Mouse (Mus musculus) heart, postnatal 10 days (tissue): ENCODE results near the gene Spata6. TPM values are rescaled to one million over a fixed set of nuclear protein-coding genes. Genes with fewer than 3 reads are reported as not detected.
A peak's percentile ranks its signal among the peaks of the same experiment; 100 is the strongest.

ENCODE experiments used
- DNase-seq, 2 experiments: peaks; one replicate each; pipeline ENCODE4 v3.0.0; 2021
- intact Hi-C: fragments of 180-260 bp; cut with DNase I; formaldehyde crosslinking; loops from one replicate; pipeline ENCODE4 v1.15.1; 2025
- total RNA-seq, 2 experiments: library from RNA; stranded (reverse); gene quantifications; 2 replicates each; pipeline ENCODE4 v1.2.3; 2021

Gene Spata6
- total RNA-seq = 10 to 100 TPM; 17.9 to 20.9 TPM

GRCm38 (mm10) chr4:111719776-111720661 is at the start of gene Spata6:
TSS of gene Spata6 (plus strand) at chr4:111719984.
- intact Hi-C loops = loop anchor here (2.0 kb wide), 1 partner anchor 31 kb away; no protein-coding TSS in a partner anchor
- DNase-seq = peak; percentile 91 to 94

DNA sequence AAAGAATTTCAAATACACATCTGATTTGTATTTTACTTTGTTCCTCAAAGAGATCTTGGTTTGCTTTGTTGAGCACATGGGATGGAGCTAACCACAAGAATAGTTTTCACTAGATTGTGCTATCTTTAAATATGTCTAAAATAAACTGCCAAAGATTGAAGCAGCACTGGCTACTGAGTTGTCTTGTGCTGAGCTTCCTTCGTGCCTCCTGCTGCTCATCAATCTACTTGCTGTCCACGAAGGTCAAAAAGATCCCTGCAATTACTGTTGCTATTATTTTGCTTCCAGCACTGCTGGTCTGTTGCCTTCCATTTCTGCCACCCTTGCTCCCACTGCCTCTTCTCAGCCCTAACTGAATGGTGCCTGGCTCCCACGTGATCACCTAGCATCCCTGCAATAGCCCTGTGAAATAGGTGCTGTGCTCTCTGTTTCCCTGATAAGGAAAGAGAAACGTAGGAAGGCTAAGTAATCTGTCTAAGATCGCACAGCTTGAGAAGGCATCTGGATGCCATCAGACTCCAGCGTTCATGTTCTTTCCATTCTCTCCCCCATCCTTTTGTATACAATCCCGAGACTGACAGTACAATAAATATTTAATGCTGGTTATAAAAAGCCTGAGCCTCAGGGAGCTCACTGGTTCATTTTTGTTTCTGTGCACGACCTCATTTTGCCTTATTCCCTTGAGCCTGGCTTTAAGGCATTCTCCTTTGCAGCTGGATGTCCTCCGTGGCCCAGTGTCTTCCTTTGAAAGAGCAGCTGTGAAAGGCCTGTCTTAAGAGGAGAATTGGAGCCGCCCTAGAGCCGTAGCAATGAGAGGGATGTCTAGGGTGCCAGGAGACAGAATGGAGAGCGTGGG is 49.0 kb upstream of the Spata6 start:
- peak in 1 of 2 experiments; percentile 39 for DNase-seq
- intact Hi-C loops = no loop called here

- no peak for DNase-seq
- intact Hi-C loops = no loop called here
Observed at GRCm38 (mm10) chr4:111671440-111671839, 48.3 kb upstream of the Spata6 start.

DNA sequence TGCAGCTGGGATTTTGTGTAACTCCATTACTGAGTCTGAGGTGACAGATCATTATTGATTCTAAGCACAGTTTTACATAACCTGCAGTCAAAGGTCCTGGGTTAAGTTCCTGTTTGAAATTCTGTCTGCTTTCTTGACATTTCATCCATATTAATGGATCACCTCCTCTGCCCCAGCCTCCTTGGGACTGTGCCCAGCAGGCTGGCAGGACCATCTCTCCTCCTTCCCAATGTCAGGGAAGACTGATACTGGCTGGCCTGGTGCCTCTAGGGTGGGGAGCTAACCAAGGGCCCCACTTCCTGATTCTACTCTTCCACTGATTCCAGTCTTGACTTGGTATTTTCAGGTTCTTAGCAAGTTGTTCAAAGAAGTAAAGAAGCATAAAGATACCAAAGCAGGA is 45.9 kb upstream of the Spata6 start:
- intact Hi-C loops = no loop called here
- DNase-seq = no peak

DNA sequence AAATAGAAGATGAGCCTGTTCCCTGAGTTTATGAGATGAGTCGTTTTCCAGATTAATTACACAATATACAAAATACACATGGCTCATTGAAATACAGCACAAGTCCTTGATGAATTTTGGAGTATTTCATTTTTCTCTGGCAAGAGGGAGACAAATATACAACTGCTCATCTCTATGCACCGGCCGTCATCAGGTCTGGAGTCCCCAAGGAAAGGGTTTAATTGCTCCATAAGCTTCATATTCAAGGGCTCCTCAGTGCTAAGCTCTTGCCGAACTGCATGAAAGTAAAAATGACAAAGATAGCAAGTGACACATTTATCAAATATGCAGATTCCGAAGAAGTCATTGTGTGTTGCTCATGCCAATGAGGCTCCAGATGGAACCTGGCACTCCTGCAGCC is 37.9 kb upstream of the Spata6 start:
- intact Hi-C loops = loop anchor here (10.0 kb wide), 1 partner anchor 203 kb away; no protein-coding TSS in a partner anchor
- no peak for DNase-seq

GRCm38 (mm10) chr4:111682793-111683192 is 37.0 kb upstream of the Spata6 start:
- DNase-seq = no peak
- intact Hi-C loops = loop anchor here (10.0 kb wide), 1 partner anchor 202 kb away; no protein-coding TSS in a partner anchor

DNA sequence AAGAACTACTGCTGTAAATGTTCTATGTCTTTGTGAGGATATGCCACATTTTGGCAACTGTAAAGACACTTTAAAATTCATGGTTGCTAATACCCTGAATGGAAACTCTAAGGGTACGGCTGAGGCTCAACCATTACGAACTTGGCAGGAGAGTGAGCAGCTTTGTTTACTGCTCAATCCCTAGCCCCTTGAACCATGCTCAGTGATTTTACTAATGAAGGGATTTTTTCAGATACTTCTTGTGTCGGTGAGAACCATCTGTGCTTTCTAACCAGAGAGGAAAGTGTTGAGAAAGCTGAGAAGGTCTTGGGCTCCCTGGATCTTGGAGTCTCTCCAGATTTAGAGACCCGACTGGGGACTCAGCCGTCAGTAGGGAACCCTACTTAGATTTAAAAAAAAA is 35.9 kb upstream of the Spata6 start:
- no peak for DNase-seq
- intact Hi-C loops = loop anchor here (10.0 kb wide), 1 partner anchor 201 kb away; no protein-coding TSS in a partner anchor

- DNase-seq = no peak
- intact Hi-C loops = loop anchor here (10.0 kb wide), 1 partner anchor 199 kb away; no protein-coding TSS in a partner anchor
Observed at GRCm38 (mm10) chr4:111685951-111686350, 33.8 kb upstream of the Spata6 start.

- DNase-seq = peak; percentile 46 to 73
- intact Hi-C loops = loop anchor here (1.0 to 10.0 kb wide), 2 partner anchors 116 to 198 kb away; no protein-coding TSS in a partner anchor
Observed at GRCm38 (mm10) chr4:111686951-111687350, 32.8 kb upstream of the Spata6 start.

DNA sequence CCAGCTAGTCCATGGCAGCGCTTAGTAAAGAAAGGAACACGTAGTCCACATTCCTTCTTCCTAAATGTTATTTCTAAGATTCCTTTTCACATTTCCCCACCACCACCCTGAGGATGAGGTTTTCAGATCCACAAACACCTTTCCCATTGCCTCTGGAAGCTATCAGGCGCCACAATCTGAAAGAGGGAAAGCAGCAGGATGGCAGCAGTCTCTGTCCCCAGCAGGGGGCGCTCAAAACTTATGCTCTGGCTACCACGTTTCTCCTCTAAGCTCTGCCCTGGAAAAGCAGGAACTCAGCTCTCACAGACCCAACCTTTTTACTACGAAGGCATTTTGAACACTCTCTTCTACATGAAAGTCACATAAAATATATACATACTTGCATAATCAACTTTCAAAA is 32.2 kb upstream of the Spata6 start:
- peak; percentile 82 to 87 for DNase-seq
- intact Hi-C loops = loop anchor here (1.0 to 10.0 kb wide), 3 partner anchors 31 to 197 kb away; partner anchors contain the start of gene Spata6

- no peak for DNase-seq
- intact Hi-C loops = no loop called here
Observed at GRCm38 (mm10) chr4:111691057-111691543, 28.7 kb upstream of the Spata6 start.

- no peak for DNase-seq
- intact Hi-C loops = no loop called here
Observed at GRCm38 (mm10) chr4:111701381-111701780, 18.4 kb upstream of the Spata6 start.

DNA sequence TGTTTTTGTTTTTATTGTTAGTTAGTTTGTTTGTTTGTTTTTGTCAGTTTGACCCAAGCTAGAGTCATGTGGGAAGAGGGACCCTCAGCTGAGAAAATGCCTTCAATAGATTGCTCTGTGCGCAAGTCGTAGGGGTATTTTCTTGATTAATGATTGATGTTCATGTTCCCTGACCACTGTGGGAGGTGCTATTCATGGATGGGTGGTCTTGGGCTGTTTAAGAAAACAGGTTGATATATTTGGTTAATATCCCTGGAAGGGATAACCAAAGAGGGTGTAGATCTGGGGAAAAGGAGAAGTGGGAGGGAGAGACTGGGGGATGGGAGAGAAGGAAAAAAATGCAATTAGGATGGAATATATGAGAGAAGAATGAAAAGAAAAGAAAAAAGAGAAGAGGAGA is 15.7 kb upstream of the Spata6 start:
- no peak for DNase-seq
- intact Hi-C loops = no loop called here

DNA sequence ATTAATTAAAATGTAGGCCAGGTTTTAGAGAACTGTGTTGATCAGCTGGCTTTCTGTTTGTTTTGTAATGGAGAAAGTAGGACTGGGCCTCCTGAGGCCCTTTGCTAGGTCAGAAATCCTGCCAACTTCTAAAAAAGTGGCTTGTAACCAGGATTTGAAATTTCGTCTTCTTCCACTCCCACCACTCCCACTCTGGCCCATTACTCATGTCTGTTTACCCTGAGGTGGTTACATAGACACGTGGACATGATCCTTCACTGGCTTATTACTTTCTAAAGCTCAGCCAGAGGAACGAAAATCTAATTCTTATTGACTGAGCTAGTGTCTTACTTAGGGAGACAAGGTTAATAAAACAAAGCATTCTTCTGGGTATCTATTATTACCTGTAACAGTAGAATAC is 14.8 kb upstream of the Spata6 start:
- intact Hi-C loops = no loop called here
- no peak for DNase-seq

GRCm38 (mm10) chr4:111719296-111719695 is 488 bp upstream of the Spata6 start:
- peak; percentile 19 to 22 for DNase-seq
- intact Hi-C loops = loop anchor here (2.0 kb wide), 1 partner anchor 30 kb away; no protein-coding TSS in a partner anchor

- DNase-seq = no peak
- intact Hi-C loops = no loop called here
Observed at GRCm38 (mm10) chr4:111720662-111721003, 849 bp downstream of the Spata6 start.

DNA sequence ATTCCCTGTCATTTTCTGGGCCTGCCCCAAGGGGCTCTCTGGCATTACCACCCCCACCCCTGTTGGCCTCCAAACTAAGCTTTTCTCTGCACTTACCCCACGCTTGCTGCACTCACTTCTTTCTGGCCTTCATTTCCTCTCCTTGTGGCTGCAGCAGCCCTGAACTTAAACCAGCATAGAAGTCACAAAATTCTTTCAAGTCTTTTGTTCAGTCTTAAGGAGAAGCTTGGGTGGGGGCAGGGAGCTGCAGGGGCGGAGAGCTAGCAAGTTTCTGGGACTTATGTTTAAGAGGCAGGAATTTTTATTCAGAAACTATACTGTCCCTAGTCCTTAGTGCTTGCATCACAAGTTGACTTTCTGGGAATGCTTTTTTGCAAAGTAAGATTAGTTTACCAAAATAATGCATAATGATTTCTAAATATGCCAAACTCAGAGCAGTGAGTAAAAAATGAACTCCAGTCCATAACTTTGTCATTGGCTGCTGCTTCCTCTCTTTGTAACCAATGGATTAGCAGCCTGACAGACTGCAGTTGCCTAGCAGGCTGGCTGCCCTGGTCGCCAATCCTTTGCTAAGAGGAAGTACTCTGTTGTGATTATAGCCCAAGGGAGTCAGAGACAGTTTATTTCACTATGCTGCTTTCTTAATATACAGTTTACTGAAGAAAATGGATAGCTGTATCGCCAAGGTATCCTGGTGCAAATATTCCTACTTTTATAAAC is 1.5 kb downstream of the Spata6 start:
- peak; percentile 46 to 56 for DNase-seq
- intact Hi-C loops = no loop called here

DNA sequence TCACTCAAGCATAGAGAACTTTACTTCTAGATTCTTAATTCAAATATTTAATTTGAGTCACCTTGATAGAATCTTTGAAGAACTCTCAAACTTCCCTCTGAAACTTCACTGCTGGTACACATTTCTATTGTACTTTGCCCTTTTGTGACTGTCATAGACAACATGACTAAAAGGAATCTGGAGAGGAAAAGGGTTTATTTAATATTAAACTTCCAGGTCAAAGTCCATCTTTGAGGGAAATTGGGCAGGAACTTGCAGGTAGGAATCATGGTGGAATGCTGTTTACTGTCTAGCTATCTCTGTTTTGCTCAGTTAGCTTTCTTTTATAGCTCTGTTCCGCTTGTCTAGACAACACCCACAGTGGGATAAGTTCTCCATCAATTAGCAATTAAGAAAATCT is 17.8 kb downstream of the Spata6 start:
- intact Hi-C loops = no loop called here
- DNase-seq = no peak

DNA sequence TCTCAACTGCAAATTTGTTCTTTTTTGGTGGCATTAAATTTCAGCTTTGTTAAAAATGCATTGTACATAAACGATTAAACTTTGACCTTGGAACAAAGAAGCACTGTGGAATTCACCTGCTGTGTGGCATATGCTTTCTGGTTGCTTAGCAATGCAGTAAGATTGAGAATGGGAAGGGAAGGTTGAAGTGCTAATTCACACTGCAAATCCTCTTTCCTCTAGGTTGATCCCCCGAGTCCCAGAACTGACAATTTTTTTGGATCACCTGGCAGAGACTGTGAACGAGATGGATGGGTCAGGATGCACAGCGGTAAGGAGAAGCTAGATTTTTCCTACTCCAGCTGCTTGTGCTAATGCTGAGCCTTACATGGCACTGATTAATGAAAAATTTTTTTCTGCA is 60.7 kb downstream of the Spata6 start:
- intact Hi-C loops = no loop called here
- no peak for DNase-seq

DNA sequence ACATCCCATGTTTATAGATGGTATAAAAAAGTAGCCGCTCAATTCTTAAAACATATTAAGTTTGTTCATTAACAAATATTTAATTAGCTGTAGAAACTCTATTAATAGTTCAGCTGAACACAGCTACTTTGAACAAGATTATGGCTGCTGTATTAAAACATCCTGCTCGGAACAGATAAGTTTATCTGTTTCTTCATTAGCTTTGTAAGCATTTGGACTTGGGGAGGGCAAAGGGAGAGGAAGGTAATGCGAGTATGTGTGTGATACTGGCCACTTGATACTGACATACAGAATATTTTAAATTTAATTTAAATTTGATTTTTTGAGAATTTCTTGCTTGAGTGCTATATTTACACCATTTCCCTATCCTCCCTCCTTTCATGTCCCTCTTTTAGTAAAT is 80.1 kb downstream of the Spata6 start:
- intact Hi-C loops = no loop called here
- no peak for DNase-seq
